Mouse (Mus musculus) macrophage (primary cell): ENCODE results near the gene Cpped1. TPM values are rescaled to one million over a fixed set of nuclear protein-coding genes. Genes with fewer than 3 reads are reported as not detected.

ENCODE experiments used
- H3K27ac ChIP-seq: fragments of 350-480 bp; formaldehyde crosslinking; 2 replicates; pipeline ENCODE4 v1.9.0; 2021
- H3K36me3 ChIP-seq: fragments of 350-480 bp; formaldehyde crosslinking; 2 replicates; pipeline ENCODE4 v1.9.0; 2021; ENCODE audit errors: inconsistent target
- H3K4me3 ChIP-seq: fragments of 350-480 bp; formaldehyde crosslinking; 2 replicates; pipeline ENCODE4 v1.9.0; 2021; ENCODE audit errors: inconsistent target
- H3K79me2 ChIP-seq: fragments of 350-480 bp; formaldehyde crosslinking; 2 replicates; pipeline ENCODE4 v1.9.0; 2021; ENCODE audit errors: inconsistent target
- WGBS: methylation state at CpG from one replicate; pipeline ENCODE4 v1.1.7; 2026; ENCODE audit warnings: inconsistent platforms; ENCODE audit not compliant: missing documents; 5-methylcytosine and 5-hydroxymethylcytosine counted together
- polyA plus RNA-seq: library from polyadenylated mRNA; stranded (reverse); fragments of 250-400 nt; gene quantifications from 3 replicates; pipeline ENCODE4 v1.2.4, GENCODE M21; 2018; ENCODE audit warnings: inconsistent platforms

The Cpped1 gene
- polyA plus RNA-seq, 1 experiment from 2014 or later = 40.9 TPM

DNA sequence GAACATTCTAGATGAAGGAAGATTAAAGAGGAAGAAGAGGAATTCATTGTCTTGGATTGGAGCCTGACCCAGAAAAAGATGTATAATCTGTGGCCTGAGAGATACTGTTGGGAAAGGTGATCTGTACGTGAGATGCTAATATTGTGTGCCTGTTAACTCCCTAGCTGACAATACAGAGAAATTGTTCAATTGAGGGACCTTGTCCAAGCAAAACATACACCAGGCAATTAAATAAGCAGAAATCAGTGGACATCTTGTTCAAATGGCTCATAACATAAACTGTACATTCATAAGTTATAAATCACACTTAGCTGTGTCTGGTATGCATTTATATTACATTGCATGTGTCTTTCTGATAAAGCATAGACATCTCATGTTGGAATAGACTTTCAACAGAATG lies 134.9 kb downstream of the Cpped1 start:
- 100% methylated on average over 1 of the region's 1 CpGs for WGBS
- no peaks in the 10 kb centered on the region for H3K79me2 ChIP-seq
- H3K4me3 ChIP-seq = no peak overlapping the region

DNA sequence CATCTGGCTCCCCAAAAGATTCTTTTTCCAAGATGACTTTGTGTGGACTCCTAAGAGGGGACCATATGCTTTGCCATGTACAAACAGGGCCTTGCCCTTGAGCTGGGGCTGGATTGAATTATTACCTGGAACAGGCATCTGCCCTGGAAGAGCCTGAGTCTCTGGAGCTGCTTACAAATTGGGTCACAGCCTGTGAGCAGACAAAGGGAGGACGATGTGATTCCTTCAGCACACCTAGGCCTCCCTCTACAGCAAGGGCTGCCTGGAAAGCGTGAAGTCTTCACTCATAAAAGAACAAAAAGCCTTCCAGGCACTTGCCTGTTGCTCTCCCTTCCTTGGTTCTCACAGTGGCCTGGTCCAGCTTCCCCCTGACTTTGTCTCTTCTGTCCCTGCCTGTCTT lies 136.9 kb downstream of the Cpped1 start:
- Histone ChIP-seq H3K27ac (no peak overlapping the region), H3K4me3 (no peak overlapping the region), H3K36me3 (no peaks in the 10 kb centered on the region), H3K79me2 (no peaks in the 10 kb centered on the region)
- WGBS = 92% methylated on average over 2 of the region's 2 CpGs

More for the DNA sequence above, 134.9 kb downstream of the Cpped1 start:
- H3K27ac ChIP-seq = no peak overlapping the region
- H3K36me3 ChIP-seq = no peaks in the 10 kb centered on the region

DNA sequence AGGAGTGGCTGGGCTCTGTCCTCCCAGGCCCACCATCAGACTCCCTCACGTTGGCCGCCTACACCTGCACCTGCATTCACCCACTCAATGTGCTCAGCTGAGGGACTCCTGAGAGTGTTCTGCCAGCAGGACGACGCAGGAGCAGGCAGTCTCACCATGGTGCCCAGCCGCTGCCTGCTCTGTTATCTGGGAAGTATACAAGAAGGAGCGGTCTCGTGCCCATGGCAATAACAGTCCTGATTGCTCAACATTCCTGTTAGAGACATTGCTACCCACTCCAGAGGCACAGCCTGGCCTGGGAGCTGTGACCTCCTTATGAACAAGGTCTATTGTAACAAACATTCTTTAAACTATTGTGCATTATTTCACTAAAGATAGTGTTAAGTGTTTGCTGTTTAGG lies 151.3 kb downstream of the Cpped1 start:
- no peaks in the 10 kb centered on the region for H3K79me2 ChIP-seq
- no peak overlapping the region for H3K27ac ChIP-seq
- 72% methylated on average over 7 of the region's 7 CpGs for WGBS
- peaks cover 19% of the 10 kb centered on the region; the same call in 1 of the 2 replicates for H3K36me3 ChIP-seq
- no peak overlapping the region for H3K4me3 ChIP-seq

DNA sequence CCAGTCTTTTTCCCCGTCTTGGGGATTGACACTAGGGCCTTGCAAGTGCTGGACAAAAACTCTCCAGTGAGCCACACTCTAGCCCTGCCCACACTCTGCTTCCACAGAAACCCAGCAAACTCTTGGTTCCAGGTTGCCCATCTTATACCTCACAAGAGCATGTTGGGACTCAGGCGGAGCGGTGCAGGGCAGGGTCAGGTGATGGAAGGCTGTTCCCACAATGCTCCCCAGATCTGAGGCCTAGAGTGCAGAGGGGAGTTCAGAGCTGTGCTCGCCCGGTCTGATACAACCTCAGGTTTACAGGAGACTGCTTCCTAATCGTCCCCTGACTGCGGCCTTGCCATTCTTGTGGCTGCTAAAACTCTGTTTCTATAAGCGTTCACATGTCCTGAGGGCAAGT lies 151.8 kb downstream of the Cpped1 start:
- Histone ChIP-seq H3K4me3 (no peak overlapping the region), H3K36me3 (peaks cover 19% of the 10 kb centered on the region; the same call in 1 of the 2 replicates), H3K27ac (no peak overlapping the region), H3K79me2 (no peaks in the 10 kb centered on the region)
- WGBS = 96% methylated on average over 8 of the region's 8 CpGs

DNA sequence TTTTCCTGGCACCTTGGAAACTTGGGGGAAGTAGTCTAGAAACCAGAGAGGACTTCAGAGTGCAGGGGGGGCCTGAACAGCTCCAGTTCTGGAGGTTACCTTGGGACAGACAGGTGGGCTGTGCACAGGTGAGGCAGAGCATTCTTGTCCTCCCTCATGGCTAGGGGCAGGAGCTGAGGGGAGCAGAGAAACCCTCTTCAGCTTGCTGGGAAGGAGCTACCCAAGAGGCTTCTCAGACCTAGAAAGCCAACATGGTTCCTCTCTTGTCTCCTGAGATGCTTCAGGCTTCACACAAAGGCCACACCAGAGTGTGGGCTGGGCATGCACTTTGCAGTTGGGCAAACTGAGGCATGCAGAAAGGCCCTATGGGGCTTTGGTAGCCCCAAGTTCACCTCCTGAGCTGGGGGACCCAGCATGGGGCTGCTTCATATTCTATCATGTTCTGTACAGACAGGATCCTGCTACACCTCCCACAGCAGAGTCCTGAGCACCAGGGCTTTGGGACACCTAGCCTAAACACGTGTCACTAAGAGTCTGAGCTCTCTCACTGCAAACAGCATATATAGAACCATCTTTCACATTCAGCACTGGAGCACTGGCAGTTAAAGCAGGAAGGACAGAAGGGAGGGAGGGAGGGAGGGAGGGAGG lies 152.5 kb downstream of the Cpped1 start:
- Histone ChIP-seq H3K27ac (no peak overlapping the region), H3K36me3 (peaks cover 19% of the 10 kb centered on the region; the same call in 1 of the 2 replicates), H3K4me3 (no peak overlapping the region), H3K79me2 (no peaks in the 10 kb centered on the region)
- WGBS = 91% methylated on average over 1 of the region's 1 CpGs

DNA sequence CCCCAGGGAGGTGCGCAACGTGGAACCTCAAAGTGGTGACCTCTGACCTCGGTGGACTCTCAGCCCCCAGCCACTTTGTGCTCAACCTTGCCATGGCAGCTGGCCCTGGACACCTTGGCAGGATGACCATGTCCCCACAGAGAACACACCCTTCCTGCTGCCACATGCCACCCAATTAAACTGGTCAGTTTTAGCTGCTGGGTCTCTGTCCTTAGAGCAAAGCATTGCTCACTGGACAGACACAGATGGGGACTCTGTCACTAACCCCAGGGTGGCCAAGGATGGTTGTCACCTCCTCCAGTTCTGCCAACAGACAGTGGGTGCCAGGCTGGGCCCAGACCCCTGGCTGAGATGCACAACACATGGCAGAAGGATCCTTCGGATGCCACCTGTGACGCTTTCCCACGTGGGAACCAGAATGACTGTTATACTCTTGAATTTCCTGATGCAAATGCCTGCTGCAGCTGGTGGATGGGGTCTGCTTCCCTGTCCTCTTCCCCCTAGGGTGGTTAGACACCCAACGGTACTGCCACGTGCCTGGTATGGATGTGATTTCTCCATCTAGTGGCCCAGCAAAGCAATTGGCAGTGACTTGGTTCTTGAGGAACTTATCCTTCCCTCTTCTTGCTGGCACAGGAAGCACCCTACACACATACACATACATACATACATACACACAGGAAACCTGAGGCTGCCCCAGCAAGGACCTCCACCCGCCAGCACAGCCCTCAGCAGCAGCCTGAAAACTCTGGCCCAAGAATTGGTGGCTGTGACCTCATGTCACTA lies 153.8 kb downstream of the Cpped1 start:
- 59% methylated on average over 9 of the region's 9 CpGs for WGBS
- no peaks in the 10 kb centered on the region for H3K79me2 ChIP-seq
- H3K27ac ChIP-seq = no peak overlapping the region
- peaks cover 19% of the 10 kb centered on the region; the same call in 1 of the 2 replicates for H3K36me3 ChIP-seq
- H3K4me3 ChIP-seq = no peak overlapping the region

DNA sequence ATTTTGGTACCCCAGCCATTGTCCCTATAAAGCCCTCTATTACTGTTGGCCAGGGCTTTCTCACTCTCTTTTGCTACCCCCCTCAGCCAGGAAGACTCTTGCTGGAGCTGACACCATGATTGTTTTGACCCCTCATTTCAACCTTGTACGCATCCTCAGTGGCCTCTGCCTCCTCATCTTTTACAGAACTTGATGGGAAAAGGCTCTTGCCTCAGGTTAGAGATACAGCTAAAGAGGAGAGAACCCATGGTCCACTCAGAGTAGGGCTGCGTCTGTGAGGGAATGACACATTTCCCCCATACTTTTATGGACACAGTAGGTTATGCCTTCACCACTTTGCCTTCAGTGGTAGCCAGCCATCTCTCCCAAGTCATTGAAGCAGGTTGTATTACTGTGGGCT lies 155.1 kb downstream of the Cpped1 start:
- Histone ChIP-seq H3K27ac (no peak overlapping the region), H3K36me3 (peaks cover 19% of the 10 kb centered on the region; the same call in 1 of the 2 replicates), H3K4me3 (no peak overlapping the region), H3K79me2 (no peaks in the 10 kb centered on the region)
- 92% methylated on average over 2 of the region's 2 CpGs for WGBS

Other genes starting within 250 kb of the Cpped1 start
- gene Shisa9, start 74.7 kb upstream of the Cpped1 start, polyA plus RNA-seq = 0.82 to 3.9 TPM (median 1.7 TPM) in 3 replicates